Mouse (Mus musculus) small intestine, adult 2 months (tissue): ENCODE data around the gene Olfr1015. TPM values are rescaled to one million over a fixed set of nuclear protein-coding genes. Genes with fewer than 3 reads are reported as not detected.

Experiments
- H3K27ac ChIP-seq: fragments of 200-500 bp; 2 replicates; pipeline ENCODE4 v1.5.1; 2012; ENCODE audit warnings: low read depth, low read length, control low read depth, inconsistent platforms; ENCODE audit not compliant: insufficient read depth
- H3K27me3 ChIP-seq: fragments of 200-500 bp; 2 replicates; pipeline ENCODE4 v1.6.1; 2012; ENCODE audit warnings: mild to moderate bottlenecking, moderate library complexity, low read length, inconsistent platforms; ENCODE audit not compliant: control insufficient read depth, insufficient read depth
- H3K36me3 ChIP-seq: fragments of 200-500 bp; 2 replicates; pipeline ENCODE4 v1.6.1; 2012; ENCODE audit warnings: mild to moderate bottlenecking, low read length, control low read depth, inconsistent platforms; ENCODE audit not compliant: control insufficient read depth, insufficient read depth
- H3K4me1 ChIP-seq: fragments of 200-500 bp; 2 replicates; pipeline ENCODE4 v1.6.1; 2012; ENCODE audit warnings: low read length, inconsistent platforms, mixed read lengths; ENCODE audit not compliant: control insufficient read depth, insufficient read depth, insufficient read length
- H3K4me3 ChIP-seq: fragments of 200-500 bp; 2 replicates; pipeline ENCODE4 v1.5.1; 2012; ENCODE audit warnings: low read depth, mild to moderate bottlenecking, control low read depth, inconsistent platforms, low read length, moderate library complexity
- CTCF ChIP-seq: fragments of 200-500 bp; IDR thresholded peaks from 2 replicates; pipeline ENCODE4 v1.5.1; 2012; ENCODE audit warnings: low read depth, mild to moderate bottlenecking, control low read depth, inconsistent platforms, low read length, moderate library complexity, mixed read lengths; ENCODE audit not compliant: insufficient replicate concordance, insufficient read length; ENCODE audit errors: extremely low read depth
- POLR2A ChIP-seq: fragments of 200-500 bp; IDR thresholded peaks from 2 replicates; pipeline ENCODE4 v1.6.1; 2012; ENCODE audit warnings: low read depth, mild to moderate bottlenecking, control low read depth, inconsistent platforms, low read length, moderate library complexity
- polyA plus RNA-seq: library from polyadenylated mRNA; depleted of rRNA; stranded (reverse); fragments of >200 nt; gene quantifications from 2 replicates; pipeline ENCODE4 v1.2.3, GENCODE M21; 2012; rRNA removed

The Olfr1015 gene
- polyA plus RNA-seq, 1 experiment: not detected

DNA sequence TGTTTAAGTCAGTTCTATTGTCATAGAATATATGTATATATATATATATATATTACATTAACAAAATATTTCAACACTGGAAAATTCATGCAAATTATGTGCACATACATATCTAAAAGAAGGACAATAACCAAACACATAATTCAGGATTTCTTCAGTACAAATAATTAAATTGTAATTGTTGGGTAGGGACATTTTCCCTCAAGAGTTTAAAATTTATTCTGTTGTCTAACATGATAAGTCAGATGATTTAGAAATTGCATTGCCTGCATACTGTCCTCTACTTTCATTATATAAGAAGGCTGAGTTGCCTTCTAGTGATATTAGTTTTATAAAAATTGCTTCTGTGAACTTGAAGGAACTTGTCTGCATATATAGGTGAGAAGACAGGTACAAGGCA, 36.4 kb downstream of the Olfr1015 start, which contains the start of gene Olfr1018:
TSS of gene Olfr1018 (plus strand) at position 301 of the 400 bp plus-strand sequence.
- TF ChIP-seq CTCF (no peak), POLR2A (no peak)
- Histone ChIP-seq H3K27ac (no peak within 1 kb of the TSS), H3K4me1 (no peaks in the 10 kb centered on the region), H3K27me3 (no peaks in the 10 kb centered on the region), H3K36me3 (no peaks in the 10 kb centered on the region), H3K4me3 (no peak within 1 kb of the TSS)

Other genes with a start within 250 kb of the Olfr1015 start
- not detected in 2 replicates for gene Olfr996, start 202.8 kb upstream of the Olfr1015 start, polyA plus RNA-seq
- gene Olfr998, start 193.1 kb upstream of the Olfr1015 start, polyA plus RNA-seq: not detected in 2 replicates
- gene Olfr1000, start 170.1 kb upstream of the Olfr1015 start, polyA plus RNA-seq: not detected in 2 replicates
- not detected in 2 replicates for gene Olfr1002, start 131.3 kb upstream of the Olfr1015 start, polyA plus RNA-seq
- not detected in 2 replicates for gene Olfr154, start 117.6 kb upstream of the Olfr1015 start, polyA plus RNA-seq
- gene Olfr1006, start 103.2 kb upstream of the Olfr1015 start, polyA plus RNA-seq: not detected in 2 replicates
- not detected in 2 replicates for gene Olfr1008, start 92.6 kb upstream of the Olfr1015 start, polyA plus RNA-seq
- not detected in 2 replicates for gene Olfr1009, start 66.6 kb upstream of the Olfr1015 start, polyA plus RNA-seq
- gene Olfr1012, start 19.3 kb upstream of the Olfr1015 start, polyA plus RNA-seq: not detected in 2 replicates
- gene Olfr1013, start 14.9 kb upstream of the Olfr1015 start, polyA plus RNA-seq: not detected in 2 replicates
- gene Olfr1014, start 9.3 kb upstream of the Olfr1015 start, polyA plus RNA-seq: not detected in 2 replicates
- not detected in 2 replicates for gene Olfr1016, start 20.5 kb downstream of the Olfr1015 start, polyA plus RNA-seq
- gene Olfr1018, start 36.5 kb downstream of the Olfr1015 start, polyA plus RNA-seq: not detected in 2 replicates
- gene Olfr1019, start 63.5 kb downstream of the Olfr1015 start, polyA plus RNA-seq: not detected in 2 replicates
- gene Olfr1020, start 65.0 kb downstream of the Olfr1015 start, polyA plus RNA-seq: not detected in 2 replicates
- gene Olfr1022, start 86.6 kb downstream of the Olfr1015 start, polyA plus RNA-seq: not detected in 2 replicates
- not detected in 2 replicates for gene Olfr1023, start 103.6 kb downstream of the Olfr1015 start, polyA plus RNA-seq
- not detected in 2 replicates for gene Olfr1024, start 123.0 kb downstream of the Olfr1015 start, polyA plus RNA-seq
- gene Olfr1025-ps1, start 133.2 kb downstream of the Olfr1015 start, polyA plus RNA-seq: not detected in 2 replicates
- gene Olfr1026, start 139.5 kb downstream of the Olfr1015 start, polyA plus RNA-seq: not detected in 2 replicates
- gene Olfr1028, start 168.4 kb downstream of the Olfr1015 start, polyA plus RNA-seq: not detected in 2 replicates
- not detected in 2 replicates for gene Olfr1029, start 191.9 kb downstream of the Olfr1015 start, polyA plus RNA-seq
- not detected in 2 replicates for gene Olfr1030, start 197.3 kb downstream of the Olfr1015 start, polyA plus RNA-seq
- not detected in 2 replicates for gene Olfr1031, start 208.3 kb downstream of the Olfr1015 start, polyA plus RNA-seq
- gene Olfr1032, start 223.5 kb downstream of the Olfr1015 start, polyA plus RNA-seq: not detected in 2 replicates
- 0.06 TPM in 1 of 2 replicates, not detected in the other for gene Olfr1033, start 238.6 kb downstream of the Olfr1015 start, polyA plus RNA-seq